Mouse (Mus musculus) layer of hippocampus, adult 18-20 months (tissue): ENCODE measurements around the gene Prdm12. TPM values are rescaled to one million over a fixed set of nuclear protein-coding genes. Genes with fewer than 3 reads are reported as not detected.

Experiments used
- DNase-seq, 2 experiments: peaks; one replicate each; pipeline ENCODE4 v3.0.0; 2022; ENCODE audit warnings: low spot score in 2 of 2
- long read RNA-seq: library from polyadenylated mRNA; stranded (forward); transcript quantifications from one replicate; pipeline ENCODE4 v2.0.0, GENCODE M21; 2021
- total RNA-seq, 2 experiments: library from RNA; stranded (reverse); gene quantifications; 2 replicates each; pipeline ENCODE4 v1.2.3; 2021

Gene Prdm12
- total RNA-seq, result under 1 TPM; 0.30 to 0.37 TPM
- long read RNA-seq, result 0 reads

GRCm38 (mm10) chr2:31639901-31640608, at the start of gene Prdm12:
Prdm12 (plus strand) TSS chr2:31640037.
- DNase-seq, result no peak

GRCm38 (mm10) chr2:31591799-31592484, 47.9 kb upstream of the Prdm12 start:
- DNase-seq, result peak in 1 of 2 experiments; percentile 48

GRCm38 (mm10) chr2:31607555-31607954, 32.3 kb upstream of the Prdm12 start:
- no peak for DNase-seq

- DNase-seq, result no peak
Observed at GRCm38 (mm10) chr2:31609859-31610261, 30.0 kb upstream of the Prdm12 start.

GRCm38 (mm10) chr2:31610922-31611321, 28.9 kb upstream of the Prdm12 start:
- no peak for DNase-seq

GRCm38 (mm10) chr2:31611400-31611799, 28.4 kb upstream of the Prdm12 start:
- DNase-seq, result no peak

GRCm38 (mm10) chr2:31612627-31613026, 27.2 kb upstream of the Prdm12 start:
- DNase-seq, result no peak

- DNase-seq, result no peak
Observed at GRCm38 (mm10) chr2:31613781-31614180, 26.1 kb upstream of the Prdm12 start.

- no peak for DNase-seq
Observed at GRCm38 (mm10) chr2:31618484-31619161, 21.2 kb upstream of the Prdm12 start.

GRCm38 (mm10) chr2:31619208-31619607, 20.6 kb upstream of the Prdm12 start:
- no peak for DNase-seq

- DNase-seq, result no peak
Observed at GRCm38 (mm10) chr2:31633531-31633930, 6.3 kb upstream of the Prdm12 start.

- no peak for DNase-seq
Observed at GRCm38 (mm10) chr2:31635281-31636137, 4.3 kb upstream of the Prdm12 start.

- no peak for DNase-seq
Observed at GRCm38 (mm10) chr2:31636138-31636741, 3.6 kb upstream of the Prdm12 start.

GRCm38 (mm10) chr2:31636742-31637141, 3.1 kb upstream of the Prdm12 start:
- DNase-seq, result no peak

- no peak for DNase-seq
Observed at GRCm38 (mm10) chr2:31637311-31637710, 2.5 kb upstream of the Prdm12 start.

GRCm38 (mm10) chr2:31637807-31638206, 2.0 kb upstream of the Prdm12 start:
- no peak for DNase-seq

- no peak for DNase-seq
Observed at GRCm38 (mm10) chr2:31638581-31639465, 1.0 kb upstream of the Prdm12 start.

- no peak for DNase-seq
Observed at GRCm38 (mm10) chr2:31639466-31639760, 424 bp upstream of the Prdm12 start.

GRCm38 (mm10) chr2:31640609-31641507, 1.0 kb downstream of the Prdm12 start:
- DNase-seq, result no peak
